Comparison of ENCODE assay signal across 12 mouse cellular contexts in genomic region chr12:86814740-86815139, GRCm38 (mm10).
A peak's percentile ranks its signal among the peaks of the same experiment; 100 is the strongest.
DNase-seq lines count a peak whose midpoint lies in the region; ATAC-seq and TF ChIP-seq lines count a peak whose summit lies in the region.
"Had no signal": no experiment of that assay in that cellular context is flagged by ENCODE, and none has a peak within 500 bp of the region (broad histone marks: within the 10 kb centered on the region; RNA-seq: fewer than 3 reads in every experiment).

No protein-coding gene starts in this region.

- TF ChIP-seq CTCF in left cerebral cortex, adult 2 months (IDR thresholded peaks at IDR 0.05), result no peak
- no peak for TF ChIP-seq CTCF in intestine, postnatal 0 days (IDR thresholded peaks at IDR 0.05; ENCODE audit: low read depth)

- peak overlapping the region; percentile 71 for H3K27ac ChIP-seq in left cerebral cortex, adult 2 months
- H3K27ac ChIP-seq in forebrain, embryonic 12.5 days, result peak overlapping the region; percentile 96
- H3K27ac ChIP-seq in hindbrain, embryonic 15.5 days (replicated peaks), result peak overlapping the region; percentile 95
- peak overlapping the region; percentile 98 for H3K27ac ChIP-seq in neural tube, embryonic 13.5 days (replicated peaks)
- no peak overlapping the region for H3K27ac ChIP-seq in intestine, postnatal 0 days (ENCODE audit: low read depth, low read length)
- H3K27ac ChIP-seq: heart, adult 2 months had no signal

- H3K4me3 ChIP-seq in left cerebral cortex, adult 2 months, result no peak overlapping the region
- H3K4me3 ChIP-seq in forebrain, embryonic 12.5 days (replicated peaks), result no peak overlapping the region
- H3K4me3 ChIP-seq in hindbrain, embryonic 15.5 days, result no peak overlapping the region
- H3K4me3 ChIP-seq in neural tube, embryonic 13.5 days, result no peak overlapping the region
- no peak overlapping the region for H3K4me3 ChIP-seq in intestine, postnatal 0 days (ENCODE audit: low read depth, low read length)
- H3K4me3 ChIP-seq: heart, adult 2 months had no signal

- intact Hi-C loops in left cerebral cortex, adult 2 months (cut with DNase I), result no loop called here
- intact Hi-C loops in left cerebral cortex, postnatal 36 days (cut with DNase I), result no loop called here

- no peak overlapping the region for H3K9ac ChIP-seq in forebrain, embryonic 12.5 days
- no peak overlapping the region for H3K9ac ChIP-seq in hindbrain, embryonic 15.5 days
- H3K9ac ChIP-seq in neural tube, embryonic 13.5 days, result no peak overlapping the region
- no peak overlapping the region for H3K9ac ChIP-seq in intestine, postnatal 0 days (ENCODE audit: low read depth, low read length)

- H3K4me1 ChIP-seq in forebrain, embryonic 12.5 days, result peaks cover 78% of the 10 kb centered on the region
- peaks cover 69% of the 10 kb centered on the region for H3K4me1 ChIP-seq in hindbrain, embryonic 15.5 days (replicated peaks)
- peaks cover 77% of the 10 kb centered on the region for H3K4me1 ChIP-seq in neural tube, embryonic 13.5 days (replicated peaks)
- no peaks in the 10 kb centered on the region for H3K4me1 ChIP-seq in intestine, postnatal 0 days (replicated peaks; ENCODE audit: control insufficient read depth, insufficient read depth, low read length)

- H3K9me3 ChIP-seq in forebrain, embryonic 12.5 days, result no peaks in the 10 kb centered on the region
- no peaks in the 10 kb centered on the region for H3K9me3 ChIP-seq in hindbrain, embryonic 15.5 days
- no peaks in the 10 kb centered on the region for H3K9me3 ChIP-seq in neural tube, embryonic 13.5 days
- no peaks in the 10 kb centered on the region for H3K9me3 ChIP-seq in intestine, postnatal 0 days (ENCODE audit: control insufficient read depth)

- WGBS in forebrain, embryonic 12.5 days, result 38% methylated on average over 7 of the region's 7 CpGs
- WGBS in hindbrain, embryonic 15.5 days, result 33% methylated on average over 7 of the region's 7 CpGs
- 40% methylated on average over 7 of the region's 7 CpGs for WGBS in neural tube, embryonic 13.5 days
- 89% methylated on average over 7 of the region's 7 CpGs for whole genome bisulfite sequencing in intestine, postnatal 0 days

- H3K4me2 ChIP-seq in forebrain, embryonic 12.5 days, result no peak overlapping the region
- no peak overlapping the region for H3K4me2 ChIP-seq in hindbrain, embryonic 15.5 days
- H3K4me2 ChIP-seq in neural tube, embryonic 13.5 days, result no peak overlapping the region
- no peak overlapping the region for H3K4me2 ChIP-seq in intestine, postnatal 0 days (replicated peaks; ENCODE audit: low read depth)

- H3K27me3 ChIP-seq in forebrain, embryonic 12.5 days, result no peaks in the 10 kb centered on the region
- H3K27me3 ChIP-seq in hindbrain, embryonic 15.5 days, result no peaks in the 10 kb centered on the region
- H3K27me3 ChIP-seq in neural tube, embryonic 13.5 days, result no peaks in the 10 kb centered on the region
- no peaks in the 10 kb centered on the region for H3K27me3 ChIP-seq in intestine, postnatal 0 days (replicated peaks; ENCODE audit: control insufficient read depth, insufficient read depth, low read length)
- H3K27me3 ChIP-seq: CH12.LX had no signal

- no peak for DNase-seq in left cerebral cortex, adult 2 months (ENCODE audit: extremely low spot score in 1 of 2, low spot score in 2 of 2)
- DNase-seq in left cerebral cortex, postnatal 36 days (ENCODE audit: low spot score in 2 of 2), result no peak
- no peak for DNase-seq in urinary bladder, postnatal 10 days (ENCODE audit: low spot score)
- no peak for DNase-seq in adipocyte (ENCODE audit: low spot score)
- DNase-seq: embryo, embryonic 11 days; heart, adult 2 months; lung, adult 2 months had no signal

- no peaks in the 10 kb centered on the region for H3K36me3 ChIP-seq in forebrain, embryonic 12.5 days (replicated peaks)
- H3K36me3 ChIP-seq in hindbrain, embryonic 15.5 days, result no peaks in the 10 kb centered on the region
- H3K36me3 ChIP-seq in neural tube, embryonic 13.5 days, result no peaks in the 10 kb centered on the region
- no peaks in the 10 kb centered on the region for H3K36me3 ChIP-seq in intestine, postnatal 0 days (ENCODE audit: control insufficient read depth, insufficient read depth)

- ATAC-seq in forebrain, embryonic 12.5 days (ENCODE audit: low FRiP score), result peak; percentile 68
- ATAC-seq in hindbrain, embryonic 15.5 days (ENCODE audit: low FRiP score, low read depth), result no peak
- peak; percentile 25 for ATAC-seq in neural tube, embryonic 13.5 days (ENCODE audit: low read depth)
- ATAC-seq in intestine, postnatal 0 days, result no peak

Comparison
In these comparisons a context has a peak if more than half of its experiments do, and no peak if none do; other contexts are left out.
1. ATAC-seq: peak in forebrain, embryonic 12.5 days (single experiment) and neural tube, embryonic 13.5 days (single experiment); none in hindbrain, embryonic 15.5 days (single experiment) and intestine, postnatal 0 days (single experiment).